Mouse (Mus musculus) right cerebral cortex, postnatal 4 days (tissue): Measurements from ENCODE around the gene Myo3b.
"Not testable (repeated sequence)": the region's sequence is repeated elsewhere in the genome, so short reads cannot be mapped to it uniquely, and the experiment has no call there.

ENCODE experiments used
- DNase-seq: peaks from one replicate; pipeline ENCODE4 v3.0.0-alpha.2; 2022

Myo3b gene

DNA sequence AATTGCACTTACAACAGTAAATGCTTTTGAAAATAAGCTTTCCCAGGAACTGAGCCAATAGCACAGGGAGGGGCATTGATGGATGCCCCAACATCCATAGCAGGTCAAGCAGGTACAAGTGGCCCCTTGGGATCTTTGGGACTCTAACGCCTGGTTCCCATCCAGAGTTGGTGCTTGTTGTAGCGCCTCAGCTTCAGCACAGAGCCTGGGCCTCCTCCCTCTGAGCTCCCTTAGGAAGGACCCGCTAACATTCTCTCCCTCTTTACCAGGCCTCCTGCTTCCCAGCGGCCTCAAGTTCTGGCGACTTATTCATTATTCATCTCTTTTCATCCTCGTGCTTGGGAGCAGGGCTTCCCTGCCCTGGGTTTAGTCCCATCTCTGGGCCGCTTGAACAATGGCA is at the start of gene Myo3b:
TSS of gene Myo3b (plus strand) at position 375 of the 400 bp plus-strand sequence.
- DNase-seq: no peak

GRCm38 (mm10) chr2:69989224-69989623 is 49.7 kb upstream of the Myo3b start:
- no peak for DNase-seq

DNA sequence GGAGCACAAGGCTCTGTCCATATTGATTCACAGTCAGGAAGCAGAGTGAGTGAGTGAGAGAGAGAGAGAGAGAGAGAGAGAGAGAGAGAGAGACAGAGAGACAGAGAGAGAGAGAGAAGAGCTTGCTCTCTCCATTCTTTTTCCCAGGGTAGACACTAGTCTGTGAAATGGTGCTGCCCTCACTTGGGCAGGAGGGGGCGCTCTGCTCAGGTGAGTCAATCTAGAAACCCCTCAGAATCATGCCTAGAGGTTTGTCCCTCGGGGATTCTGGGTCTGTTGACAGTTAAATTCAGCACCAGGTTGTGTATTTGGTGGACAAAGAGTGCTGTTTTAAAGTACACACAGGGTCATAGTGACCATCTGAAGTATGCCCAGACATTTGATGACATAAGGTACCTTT is 48.3 kb upstream of the Myo3b start:
- no peak for DNase-seq

GRCm38 (mm10) chr2:69994082-69994736 is 44.7 kb upstream of the Myo3b start:
- not testable (repeated sequence) for DNase-seq

DNA sequence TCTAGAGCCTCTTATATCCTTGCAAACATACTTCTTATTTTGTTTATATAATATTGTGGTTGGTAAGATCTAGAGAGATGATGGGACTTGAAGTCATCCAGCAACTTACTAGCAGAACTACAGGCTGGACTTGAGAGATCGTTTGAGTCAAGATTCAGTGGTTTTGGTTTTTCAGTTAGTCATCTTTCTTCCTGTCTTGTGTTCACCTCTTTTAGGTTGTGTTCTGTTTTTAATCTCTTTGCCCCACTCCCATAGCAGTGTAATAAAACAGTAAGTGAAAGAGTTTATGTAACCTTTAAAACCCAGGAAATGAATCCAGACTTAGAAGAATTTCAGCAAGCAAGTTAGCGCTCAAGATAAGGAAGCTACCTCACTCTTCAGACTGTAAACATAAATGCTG is 44.1 kb upstream of the Myo3b start:
- DNase-seq: no peak

DNA sequence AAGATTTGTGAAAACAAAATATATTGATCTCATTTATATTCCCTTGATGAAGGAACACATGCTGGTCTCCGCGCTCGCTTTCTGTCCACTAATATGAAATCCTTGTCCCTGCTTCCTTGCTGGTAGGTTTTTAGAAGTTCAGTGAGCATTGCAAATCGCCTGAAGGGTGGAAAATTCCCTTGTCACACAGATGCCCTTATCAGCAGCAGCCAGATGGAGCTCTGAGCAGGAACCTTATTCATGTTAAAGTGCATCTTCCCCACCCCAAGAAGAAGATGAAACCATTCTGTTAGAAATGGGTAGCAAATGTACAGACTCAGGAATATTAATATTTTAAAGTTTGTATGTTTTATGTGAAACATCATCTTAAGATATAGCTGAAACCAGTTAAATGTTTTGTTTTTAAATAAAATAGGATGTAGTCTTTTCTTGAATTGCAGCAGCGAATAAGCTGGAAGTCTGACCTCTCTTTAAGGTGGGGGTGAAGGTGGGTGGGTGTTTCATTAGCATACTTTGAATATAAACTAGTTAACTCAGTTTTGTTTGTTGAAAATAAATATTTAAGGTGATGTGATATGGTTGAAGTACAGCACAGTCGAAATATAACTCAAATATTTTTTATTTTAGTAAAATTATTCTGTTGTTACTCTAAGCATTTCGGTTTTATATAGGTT is 39.7 kb upstream of the Myo3b start:
- DNase-seq: no peak

DNA sequence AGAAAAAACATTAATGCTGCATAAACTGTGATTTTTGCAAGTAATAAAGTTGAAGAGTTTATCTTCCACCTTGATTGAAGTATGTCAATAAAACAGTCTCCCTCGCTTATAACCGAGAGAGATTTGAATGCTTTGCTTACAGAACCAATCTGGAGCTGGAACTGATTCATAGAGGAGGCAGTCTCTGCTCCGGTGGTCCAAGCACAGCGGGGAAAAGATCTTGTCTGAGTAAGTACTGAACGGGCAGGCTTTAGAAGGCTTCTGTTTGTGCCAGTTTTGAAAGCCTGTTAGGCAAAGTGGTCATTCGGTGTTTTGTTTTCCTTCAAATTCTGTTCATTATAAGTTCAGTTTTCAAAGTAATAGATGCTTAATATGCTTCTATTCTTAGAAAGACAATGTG is 38.6 kb upstream of the Myo3b start:
- DNase-seq: no peak

DNA sequence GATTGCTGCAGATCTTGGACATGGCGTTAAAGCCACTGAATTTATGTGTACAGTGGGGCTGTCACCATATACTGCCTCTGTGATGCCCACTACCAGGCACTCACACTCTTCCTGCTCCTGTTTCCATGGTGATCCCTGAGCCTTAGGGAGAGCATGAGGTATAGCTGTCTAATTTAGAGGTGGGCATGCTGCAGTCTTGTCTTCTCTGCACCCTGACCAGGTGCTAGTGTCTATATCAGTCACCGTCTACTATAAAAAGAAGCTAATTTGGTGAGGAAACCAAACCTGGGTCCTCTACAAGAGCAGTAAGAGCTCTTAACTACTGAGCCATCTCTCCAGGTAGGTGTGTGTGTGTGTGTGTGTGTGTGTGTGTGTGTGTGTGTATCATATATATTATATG is 32.4 kb upstream of the Myo3b start:
- DNase-seq: no peak

GRCm38 (mm10) chr2:70012941-70013340 is 26.0 kb upstream of the Myo3b start:
- no peak for DNase-seq

DNA sequence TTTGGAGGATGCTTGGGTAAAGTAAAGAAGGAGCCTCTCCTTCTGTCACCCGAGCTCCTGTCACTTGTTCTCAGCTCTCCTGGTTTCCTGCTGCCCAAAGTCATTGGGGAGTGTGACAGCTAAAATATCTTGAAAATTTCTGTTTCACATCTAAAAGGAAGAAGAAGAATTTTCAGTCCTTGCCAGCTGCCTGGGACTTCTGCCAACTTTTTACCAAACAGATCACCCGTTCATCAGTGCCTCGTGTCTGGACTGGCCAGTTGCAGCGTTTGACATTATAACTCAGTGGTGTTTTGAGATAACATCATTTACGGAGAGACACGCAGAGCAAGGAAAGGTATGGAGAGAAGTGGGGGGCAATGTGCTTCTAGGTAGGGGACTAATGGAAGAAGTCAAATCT is 20.7 kb upstream of the Myo3b start:
- DNase-seq: peak; percentile 18

- DNase-seq: no peak
Measured at GRCm38 (mm10) chr2:70024454-70024853, 14.5 kb upstream of the Myo3b start.

DNA sequence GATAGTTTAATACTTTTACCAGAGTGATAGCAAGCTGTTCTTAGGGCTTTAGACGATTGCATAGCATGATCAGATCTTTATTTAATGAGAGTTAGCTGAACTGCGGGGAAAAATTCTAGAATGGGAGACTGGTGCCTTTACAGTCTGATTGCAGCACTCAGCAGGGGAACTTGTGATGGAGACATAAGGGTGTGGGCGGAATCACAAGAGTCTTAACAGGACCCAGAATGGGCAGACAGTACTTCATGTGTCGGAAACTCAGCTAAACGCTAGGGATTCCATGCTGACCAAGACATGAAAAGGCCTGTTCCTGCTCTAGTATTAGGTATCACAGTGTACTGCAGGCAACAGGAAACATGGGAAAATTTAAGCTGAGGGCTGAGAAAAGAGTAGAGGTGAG is 13.2 kb upstream of the Myo3b start:
- no peak for DNase-seq

DNA sequence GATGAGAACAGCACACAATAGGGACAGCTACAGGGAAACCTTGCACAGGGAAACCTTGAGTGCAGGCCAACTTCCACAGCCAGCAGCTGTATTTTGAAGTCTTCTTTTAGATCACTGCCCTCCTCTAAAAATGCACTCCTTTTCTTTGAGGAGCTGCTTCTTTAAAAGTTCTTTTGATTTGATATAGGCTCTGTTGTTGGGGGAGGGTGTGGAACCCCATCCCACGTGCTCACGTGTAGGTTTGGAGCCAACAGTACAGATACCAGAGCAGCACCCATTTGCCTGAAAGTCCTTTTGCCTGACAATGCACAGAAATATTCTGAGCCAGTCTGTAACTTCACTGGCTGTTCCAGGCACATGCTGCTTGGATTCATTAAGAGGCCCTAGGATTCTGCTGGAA is 7.5 kb upstream of the Myo3b start:
- DNase-seq: no peak

GRCm38 (mm10) chr2:70034895-70035294 is 4.0 kb upstream of the Myo3b start:
- no peak for DNase-seq

GRCm38 (mm10) chr2:70035358-70035757 is 3.6 kb upstream of the Myo3b start:
- DNase-seq: no peak

GRCm38 (mm10) chr2:70037221-70037620 is 1.7 kb upstream of the Myo3b start:
- DNase-seq: peak; percentile 31

DNA sequence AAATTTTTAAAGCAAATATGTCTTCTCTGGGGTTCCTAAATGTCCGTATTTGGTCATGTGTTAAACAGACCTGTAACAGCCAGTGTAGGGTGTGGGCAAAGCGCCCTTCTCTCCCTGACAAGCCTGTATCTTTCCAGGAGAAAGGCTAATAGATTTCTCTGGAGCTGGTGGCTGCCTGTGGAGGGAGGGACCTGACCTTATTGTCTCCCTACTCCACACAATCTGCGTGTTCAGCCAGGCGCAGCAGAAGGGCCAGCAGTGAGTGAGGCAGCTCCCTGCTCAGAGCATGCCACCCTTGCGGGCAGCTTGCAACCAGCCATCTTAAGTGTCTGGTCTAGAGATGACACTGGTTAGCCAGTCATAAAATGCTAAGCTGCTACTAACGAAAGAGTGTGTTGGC is 5.5 kb downstream of the Myo3b start:
- DNase-seq: no peak

DNA sequence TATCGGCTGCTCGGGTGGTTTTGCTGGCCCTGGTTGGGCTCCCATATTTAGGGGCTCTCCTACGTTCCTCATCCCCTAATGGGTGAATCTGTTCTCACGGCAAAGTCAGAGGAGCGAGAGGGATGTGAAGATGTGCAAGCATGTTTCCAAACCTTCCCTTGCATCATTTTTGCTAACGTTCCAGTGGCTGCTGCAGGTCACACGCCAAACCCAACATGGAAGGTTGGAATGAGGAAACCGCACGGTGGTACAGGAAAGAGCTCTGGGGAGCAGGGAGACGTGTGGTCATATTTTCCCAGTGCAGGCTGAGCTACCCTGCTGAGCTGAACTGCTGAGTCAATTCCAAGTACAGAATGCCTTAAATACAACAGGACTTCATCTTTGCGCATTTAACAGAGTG is 8.9 kb downstream of the Myo3b start:
- DNase-seq: no peak

GRCm38 (mm10) chr2:70053803-70054202 is 14.9 kb downstream of the Myo3b start:
- DNase-seq: no peak

DNA sequence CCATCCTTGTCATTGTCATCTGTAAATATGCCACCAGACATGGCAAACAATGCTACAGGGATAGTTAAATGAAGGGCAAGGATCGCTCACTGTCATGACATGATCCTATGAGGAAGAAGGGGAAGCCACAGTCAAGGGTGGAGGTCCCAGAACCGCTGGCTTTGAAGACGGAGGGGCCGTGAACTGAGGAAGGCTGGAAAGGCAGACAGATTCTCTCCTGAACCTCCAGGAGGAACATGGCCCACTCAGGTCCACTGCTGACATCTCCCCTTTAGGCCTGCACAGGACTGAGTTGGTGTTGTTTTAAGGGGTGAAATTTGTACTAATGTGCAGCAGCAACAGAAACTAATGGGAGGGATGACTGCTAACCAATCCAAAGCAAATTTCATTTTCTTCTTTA is 19.3 kb downstream of the Myo3b start:
- no peak for DNase-seq

DNA sequence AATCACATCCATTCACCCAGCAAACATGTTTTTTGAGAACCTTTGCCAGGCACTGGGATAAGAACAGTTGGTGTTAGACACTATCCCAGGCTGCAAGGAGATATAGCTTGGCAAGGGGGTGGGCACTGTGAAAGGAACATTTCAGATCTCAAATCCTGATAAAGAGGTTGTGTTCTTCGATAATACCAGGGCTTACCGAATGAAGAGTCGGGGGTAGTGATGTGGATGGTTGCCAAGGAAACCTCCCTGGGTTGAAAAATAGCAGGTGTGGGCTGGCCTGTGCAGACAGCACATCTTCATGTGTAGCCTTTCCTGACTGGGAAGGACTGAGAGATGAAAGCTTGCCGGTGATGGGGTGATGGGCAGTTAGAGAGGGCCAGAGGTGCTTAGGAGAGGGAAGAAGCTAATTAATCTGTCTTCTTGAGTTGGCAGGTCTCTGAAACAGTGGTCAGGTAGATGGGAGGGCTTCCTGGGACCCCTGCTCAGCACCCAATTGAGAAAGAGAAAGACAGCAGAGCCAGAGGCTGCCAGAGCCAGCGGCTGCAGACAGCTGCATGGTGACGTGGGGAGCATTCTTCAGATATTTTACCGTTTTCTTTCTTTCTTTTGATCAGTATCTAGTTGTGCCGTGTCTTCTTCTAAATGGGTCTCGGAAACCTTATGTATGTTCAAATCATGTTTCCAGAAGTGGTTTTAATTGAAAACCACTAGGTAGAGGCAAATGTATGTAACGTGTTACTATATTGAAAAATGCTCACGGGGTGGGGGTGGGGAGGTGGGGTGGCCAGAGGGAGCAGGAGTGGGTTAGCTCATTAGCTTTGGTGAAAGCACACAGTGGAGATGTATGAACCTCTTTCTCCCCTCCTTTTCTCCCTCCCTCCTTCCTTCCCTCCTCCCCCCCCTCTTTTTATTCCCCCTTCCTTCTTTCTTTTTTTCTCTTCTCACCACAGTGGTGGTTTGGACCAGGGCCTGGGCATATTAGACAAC is 21.7 kb downstream of the Myo3b start:
- no peak for DNase-seq

DNA sequence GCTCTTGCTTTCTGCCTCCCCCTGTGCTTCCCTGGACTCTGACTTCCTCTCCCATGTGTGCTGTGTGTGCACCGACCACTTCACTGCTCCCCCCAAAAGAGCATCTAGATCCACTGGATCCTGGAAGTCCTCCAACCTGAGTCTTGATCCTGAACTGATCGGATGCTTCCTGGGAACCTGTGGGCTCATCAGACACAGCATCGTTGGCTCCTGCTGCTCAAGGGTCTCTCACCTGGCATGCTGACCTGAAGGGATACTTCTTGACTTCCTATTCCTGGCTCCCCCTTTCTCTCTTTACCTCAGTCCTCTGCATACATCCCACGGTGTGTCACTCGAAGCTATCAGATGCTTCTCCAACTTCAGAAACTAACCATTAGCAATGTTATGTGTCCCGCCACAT is 26.2 kb downstream of the Myo3b start:
- DNase-seq: no peak

DNA sequence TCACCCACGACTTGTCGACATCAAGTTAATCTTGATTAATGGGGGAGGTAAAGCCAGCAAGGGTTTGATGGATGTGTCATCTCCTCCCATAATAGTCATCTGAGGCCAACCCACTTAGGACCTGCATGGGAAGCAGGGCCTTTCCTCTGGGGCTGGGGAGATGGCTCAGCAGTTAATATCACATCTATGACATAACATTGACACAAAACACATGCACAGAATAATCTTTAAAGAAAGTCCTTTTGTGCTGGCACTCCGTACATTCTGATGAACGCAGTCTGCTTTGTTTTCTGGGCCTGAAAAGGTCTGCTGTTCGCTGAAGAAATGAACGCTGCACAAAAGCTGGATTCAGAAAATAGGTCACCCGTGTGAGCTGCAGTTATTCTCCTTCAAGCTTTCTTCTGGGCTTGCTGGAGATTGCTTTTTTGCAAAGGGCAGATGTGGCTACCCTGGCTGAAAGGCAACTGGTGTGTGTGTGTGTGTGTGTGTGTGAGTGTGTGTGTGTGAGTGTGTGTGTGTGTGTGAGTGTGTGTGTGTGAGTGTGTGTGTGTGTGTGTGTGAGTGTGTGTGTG is 26.9 kb downstream of the Myo3b start:
- no peak for DNase-seq
